Mouse (Mus musculus): Measurements from ENCODE around the gene Bub1b.

GRCm38 (mm10) chr2:118671728-118672127 is 73.7 kb downstream of the Bub1b start:
- TF ChIP-seq CTCF (IDR thresholded peaks at IDR 0.05; ENCODE audit: insufficient read depth, low read depth, low read length) (no peak), POLR2A (IDR thresholded peaks at IDR 0.05; ENCODE audit: insufficient read depth, low read depth, low read length) (no peak)

Data from olfactory bulb, adult 2 months (tissue).